Mouse (Mus musculus): ENCODE results near the gene B3galt6.

B3galt6 gene

GRCm38 (mm10) chr4:155992241-155992905 lies at the start of gene B3galt6, which contains the start of gene Sdf4:
Gene B3galt6 (minus strand): TSS chr4:155992649.
Gene Sdf4 (plus strand): TSS chr4:155992872.
- DNase-seq, result peak; percentile 73 to 92

DNA sequence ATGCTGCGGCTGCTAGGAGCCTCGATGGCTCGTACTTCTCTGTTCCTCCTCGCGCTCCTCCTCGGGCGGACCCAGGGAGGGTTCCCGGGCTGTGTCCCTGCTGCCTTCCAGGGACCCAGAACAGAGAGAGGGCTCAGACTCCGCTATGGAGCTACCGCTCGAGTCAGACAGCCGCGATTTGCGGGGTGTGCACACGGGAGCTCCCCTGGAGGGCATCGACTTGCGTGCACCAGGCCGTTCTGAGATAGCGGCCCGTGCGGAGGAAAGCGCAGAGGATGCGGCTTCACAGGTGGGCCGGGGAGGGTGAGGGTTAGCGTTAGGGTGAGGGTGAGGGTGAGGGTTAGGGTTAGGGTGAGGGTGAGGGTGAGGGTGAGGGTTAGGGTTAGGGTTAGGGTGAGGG lies 42.5 kb upstream of the B3galt6 start:
- DNase-seq, result peak in 1 of 2 experiments; percentile 30

- DNase-seq, result no peak
These were observed 41.9 kb upstream of the B3galt6 start for GRCm38 (mm10) chr4:156034301-156034700.

- peak; percentile 55 to 64 for DNase-seq
These were observed 41.1 kb upstream of the B3galt6 start for GRCm38 (mm10) chr4:156033476-156034119.

GRCm38 (mm10) chr4:156032856-156033255 lies 40.4 kb upstream of the B3galt6 start:
- no peak for DNase-seq

DNA sequence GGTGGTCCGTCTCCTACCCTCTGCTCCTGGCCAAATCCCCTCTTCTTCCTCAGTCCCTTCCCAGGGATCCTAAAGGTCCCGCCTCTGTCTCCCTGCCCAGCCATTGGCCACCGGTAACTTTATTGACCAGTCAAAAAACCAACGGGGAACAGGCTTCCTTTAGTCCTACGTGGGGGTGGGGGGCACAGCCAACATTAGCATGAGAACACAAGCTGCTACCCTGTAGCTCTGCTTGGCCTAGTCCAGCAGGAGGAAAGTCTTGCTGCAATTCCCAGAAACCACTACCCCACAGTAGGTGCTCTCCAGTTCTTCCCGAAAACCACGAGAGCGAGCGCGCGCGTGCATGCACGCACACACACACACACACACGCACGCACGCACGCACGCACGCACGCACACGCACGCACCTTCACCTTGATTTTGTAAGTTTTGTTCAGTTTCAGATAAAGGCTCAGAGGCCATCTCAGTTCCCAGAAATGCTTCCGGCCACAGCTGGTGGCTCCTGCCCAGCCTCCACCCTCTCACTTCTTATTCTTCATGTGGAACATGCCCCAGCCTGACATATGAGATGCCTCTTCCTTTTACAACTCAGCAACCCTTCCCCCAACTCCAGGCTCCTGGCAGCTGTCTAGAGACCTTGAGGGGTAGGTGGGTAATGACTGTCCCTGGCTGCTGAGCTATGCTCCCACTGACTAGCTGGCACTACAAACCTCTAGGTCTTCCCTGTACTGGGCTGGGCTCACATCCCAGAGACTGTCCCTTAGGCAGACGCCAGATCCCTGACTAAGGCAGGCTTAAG lies 39.3 kb upstream of the B3galt6 start:
- DNase-seq, result peak; percentile 83 to 90

GRCm38 (mm10) chr4:156031255-156031592 lies 38.8 kb upstream of the B3galt6 start:
- DNase-seq, result no peak

GRCm38 (mm10) chr4:156030651-156031118 lies 38.2 kb upstream of the B3galt6 start:
- DNase-seq, result peak in 1 of 2 experiments; percentile 19

- DNase-seq, result no peak
These were observed 36.1 kb upstream of the B3galt6 start for GRCm38 (mm10) chr4:156028580-156028979.

- peak; percentile 16 to 17 for DNase-seq
These were observed 33.6 kb upstream of the B3galt6 start, which contains the start of gene Tnfrsf18 for GRCm38 (mm10) chr4:156026013-156026412. Gene Tnfrsf18 (plus strand): TSS chr4:156026164.

- no peak for DNase-seq
These were observed 31.7 kb upstream of the B3galt6 start for GRCm38 (mm10) chr4:156024184-156024583.

DNA sequence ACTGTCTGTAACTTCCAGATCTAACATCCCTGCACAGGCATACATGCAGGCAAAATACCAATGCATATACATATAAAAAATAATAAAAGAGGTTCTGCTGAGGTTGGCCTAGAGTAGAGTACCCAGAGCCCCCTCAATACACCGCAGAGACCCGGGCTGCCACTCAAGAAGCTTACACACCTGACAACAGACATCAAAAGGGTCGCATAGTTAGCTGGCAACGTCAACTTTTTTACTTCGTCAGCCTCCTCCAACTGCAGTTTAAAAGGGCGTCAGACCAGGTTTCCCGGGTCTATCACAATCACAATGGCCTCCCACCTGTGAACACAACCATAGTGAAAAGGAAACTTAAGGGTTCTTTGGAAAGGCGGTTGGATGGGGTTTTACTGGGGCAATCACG lies 31.1 kb upstream of the B3galt6 start:
- DNase-seq, result no peak

GRCm38 (mm10) chr4:156021942-156022419 lies 29.5 kb upstream of the B3galt6 start:
- DNase-seq, result no peak

DNA sequence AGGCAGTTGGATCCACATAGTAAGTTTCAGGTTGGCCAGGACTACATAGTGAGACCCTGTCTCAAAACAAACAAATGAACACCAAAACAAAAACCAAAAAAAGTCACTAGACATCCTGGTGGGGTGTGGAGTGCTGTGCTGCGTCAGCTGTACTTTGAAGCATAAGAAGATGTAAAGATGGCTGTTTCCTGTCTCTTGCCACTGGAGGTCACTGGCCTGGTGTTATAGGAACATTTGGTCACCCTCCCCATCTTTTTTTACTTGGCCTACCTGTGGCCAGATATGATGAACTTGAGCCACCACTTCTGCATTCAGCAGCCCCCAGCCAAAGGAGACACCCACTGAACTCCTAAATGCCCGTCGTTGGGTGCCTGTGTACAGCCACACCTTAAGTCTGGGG lies 28.9 kb upstream of the B3galt6 start:
- no peak for DNase-seq

GRCm38 (mm10) chr4:156019771-156020170 lies 27.3 kb upstream of the B3galt6 start:
- no peak for DNase-seq

DNA sequence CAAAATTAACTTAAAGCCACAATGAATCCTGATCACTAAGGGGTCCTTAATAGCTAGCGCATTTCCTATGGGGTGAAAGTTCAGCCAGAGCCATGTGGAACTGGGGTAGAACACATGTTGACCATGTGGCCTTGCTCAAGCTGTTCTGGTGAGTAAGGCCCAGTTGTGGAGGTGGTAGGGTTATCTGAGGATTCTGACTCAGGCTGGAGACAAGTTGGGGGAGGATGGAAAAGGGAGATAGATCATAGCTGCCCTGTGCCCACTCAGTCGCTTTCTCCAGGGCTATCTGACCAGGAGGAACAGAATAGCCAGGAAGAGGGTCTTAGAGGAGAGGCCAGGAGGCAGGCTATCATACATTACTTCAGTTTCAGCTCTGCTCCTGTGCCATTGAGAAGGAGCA lies 22.0 kb upstream of the B3galt6 start:
- DNase-seq, result no peak

DNA sequence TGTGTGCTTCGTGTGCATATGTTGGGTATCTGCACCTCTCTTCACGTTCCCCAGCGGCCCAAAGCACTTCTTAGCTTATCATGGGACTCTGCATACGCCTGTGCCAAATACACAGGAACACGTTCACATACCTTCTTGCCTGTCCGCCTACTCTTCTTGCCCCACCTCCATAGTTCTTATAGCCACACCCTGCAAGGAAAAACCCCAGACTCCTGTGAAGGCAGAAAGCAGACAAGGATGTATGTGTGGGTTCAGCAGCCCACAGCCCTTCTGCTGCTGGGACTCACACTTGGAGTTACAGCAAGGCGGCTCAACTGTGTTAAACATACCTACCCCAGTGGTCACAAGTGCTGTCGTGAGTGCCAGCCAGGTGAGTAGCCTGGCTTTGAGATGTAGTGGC lies 21.2 kb upstream of the B3galt6 start, which contains the start of gene Tnfrsf4:
Gene Tnfrsf4, plus strand, starts transcription at position 207 of the 400 bp plus-strand sequence.
- DNase-seq, result no peak

GRCm38 (mm10) chr4:156008369-156008768 lies 15.9 kb upstream of the B3galt6 start:
- DNase-seq, result no peak

- DNase-seq, result no peak
These were observed 11.7 kb upstream of the B3galt6 start for GRCm38 (mm10) chr4:156004109-156004508.

DNA sequence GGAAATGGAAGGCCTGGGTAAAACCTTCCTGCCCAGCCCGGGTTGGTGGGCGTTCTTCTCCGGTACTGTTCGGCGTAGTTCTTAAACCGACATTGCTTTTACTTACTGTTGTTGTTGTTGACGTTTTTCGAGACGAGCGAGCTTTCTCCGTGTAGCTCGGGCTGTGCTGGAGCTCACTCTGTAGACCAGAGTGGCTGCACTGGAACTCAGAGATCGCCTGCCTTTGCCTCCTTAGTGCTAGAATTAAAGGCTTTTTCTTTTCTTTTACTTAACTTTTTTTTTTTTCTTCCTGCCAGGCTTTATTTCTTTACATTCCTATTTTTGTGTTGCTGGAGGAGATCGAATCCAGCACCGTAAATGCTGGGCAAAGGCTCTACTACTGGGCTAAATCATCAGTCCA lies 1.2 kb upstream of the B3galt6 start:
- no peak for DNase-seq

DNA sequence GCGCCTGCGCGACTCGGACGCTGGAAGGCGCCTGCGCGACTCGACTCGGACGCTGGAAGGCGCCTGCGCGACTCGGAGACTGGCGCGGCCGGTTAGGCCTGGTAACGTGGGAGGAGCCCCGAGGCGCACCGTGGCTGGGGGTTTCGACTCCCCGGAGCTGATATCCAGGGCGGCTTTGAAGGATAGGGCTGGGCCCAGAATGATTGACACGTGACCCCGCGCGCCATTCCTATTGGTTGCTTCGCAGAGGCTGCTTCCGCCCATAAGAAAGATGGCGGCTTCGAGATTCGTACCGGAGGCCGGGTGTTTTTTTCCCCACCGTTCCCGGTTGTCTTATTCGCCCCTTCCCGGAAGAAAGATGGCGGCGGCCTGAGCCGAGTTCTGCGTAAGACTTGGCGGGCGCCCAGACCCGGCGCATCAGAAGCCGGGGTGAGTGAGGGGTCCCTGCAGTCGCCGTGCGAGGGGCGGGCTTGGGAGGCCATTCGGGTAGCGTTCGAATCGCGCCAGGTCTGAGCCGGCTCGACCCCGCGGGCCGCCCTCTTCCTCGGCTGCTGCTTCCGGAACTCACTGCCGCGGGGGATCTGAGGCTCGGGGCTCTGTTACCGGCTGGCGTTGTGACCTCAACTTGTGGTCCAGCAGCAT lies 578 bp upstream of the B3galt6 start:
- peak; percentile 95 to 96 for DNase-seq

GRCm38 (mm10) chr4:155991908-155992230 lies 580 bp downstream of the B3galt6 start:
- no peak for DNase-seq

Data from cerebellum, adult 18-20 months (tissue).